Mouse (Mus musculus) myocyte (in vitro differentiated cells): Measurements from ENCODE around the gene Artn.

Source experiments
- POLR2A ChIP-seq: IDR thresholded peaks from one replicate; pipeline ENCODE4 v1.6.1; 2011; ENCODE audit warnings: low read depth, mild to moderate bottlenecking, control low read depth, moderate library complexity; ENCODE audit not compliant: insufficient read length
- POLR2AphosphoS2 ChIP-seq: IDR thresholded peaks from one replicate; pipeline ENCODE4 v1.6.1; 2011; ENCODE audit warnings: low read depth, control low read depth; ENCODE audit not compliant: insufficient read length
- TCF12 ChIP-seq: IDR thresholded peaks from one replicate; pipeline ENCODE4 v1.6.1; 2011; ENCODE audit warnings: mild to moderate bottlenecking, control low read depth; ENCODE audit not compliant: poor library complexity, insufficient read depth, severe bottlenecking

- no peak for TF ChIP-seq POLR2A
- TF ChIP-seq TCF12, result no peak
- no peak for TF ChIP-seq POLR2AphosphoS2
These were observed 16.8 kb downstream of the Artn start for GRCm38 (mm10) chr4:117912685-117913273.
